Comparison of ENCODE assay signal across 31 mouse cellular contexts in the genomic region with DNA sequence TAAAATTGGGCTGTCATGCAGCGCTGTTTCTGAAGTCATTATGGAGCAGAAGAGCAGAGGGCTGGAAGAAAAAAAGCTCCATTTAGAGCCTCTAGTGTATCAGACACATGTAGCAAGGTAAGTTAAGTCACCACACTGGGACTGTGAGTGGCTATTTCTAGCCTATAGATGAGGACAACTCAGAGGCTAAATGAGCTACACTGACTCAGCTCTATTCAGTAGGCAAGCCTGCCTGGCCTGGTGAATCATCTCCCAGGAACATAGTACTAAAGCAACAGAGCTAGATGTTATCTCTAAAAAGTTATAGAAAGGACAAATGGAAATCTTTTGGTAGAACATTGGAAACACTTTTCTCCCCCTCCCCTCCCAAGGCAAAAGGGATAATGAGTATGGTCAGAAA. TPM values are rescaled to one million over a fixed set of nuclear protein-coding genes. Genes with fewer than 3 reads are reported as not detected.
DNase-seq lines count a peak whose midpoint lies in the region; ATAC-seq and TF ChIP-seq lines count a peak whose summit lies in the region.
"Had no signal": no experiment of that assay in that cellular context is flagged by ENCODE, and none has a peak within 500 bp of the region (broad histone marks: within the 10 kb centered on the region; RNA-seq: fewer than 3 reads in every experiment).

No protein-coding gene starts in this region.

- no peaks in the 10 kb centered on the region for H3K9me3 ChIP-seq in stomach, postnatal 0 days (ENCODE audit: control insufficient read depth, low read length)
- H3K9me3 ChIP-seq: embryonic facial prominence, embryonic 10.5 days; embryonic facial prominence, embryonic 15.5 days; forebrain, embryonic 15.5 days; heart, embryonic 13.5 days; limb, embryonic 15.5 days; liver, embryonic 13.5 days; midbrain, embryonic 13.5 days; neural tube, embryonic 13.5 days had no signal

- no peak overlapping the region for H3K4me3 ChIP-seq in stomach, postnatal 0 days (ENCODE audit: low read depth, low read length)
- H3K4me3 ChIP-seq: embryonic facial prominence, embryonic 10.5 days; embryonic facial prominence, embryonic 15.5 days; forebrain, embryonic 15.5 days; gastrocnemius, adult 2 months; heart, adult 2 months; heart, embryonic 13.5 days; limb, embryonic 15.5 days; liver, embryonic 13.5 days; midbrain, embryonic 13.5 days; neural tube, embryonic 13.5 days had no signal

- no peak for ATAC-seq in stomach, postnatal 0 days (ENCODE audit: low FRiP score, low TSS enrichment)
- ATAC-seq: CD4-positive, CD25-positive, alpha-beta regulatory T cell, adult 4 months; forebrain, embryonic 15.5 days; lung, postnatal 0 days; midbrain, embryonic 13.5 days had no signal

- no peak for TF ChIP-seq EP300 in stomach, postnatal 0 days (optimal IDR thresholded peaks at IDR 0.05)

- 77% methylated on average over 1 of the region's 1 CpGs for WGBS in stomach, postnatal 0 days

- H3K27ac ChIP-seq in stomach, postnatal 0 days (replicated peaks) = no peak overlapping the region
- H3K27ac ChIP-seq: embryonic facial prominence, embryonic 10.5 days; embryonic facial prominence, embryonic 15.5 days; forebrain, embryonic 15.5 days; gastrocnemius, adult 2 months; heart, adult 2 months; heart, embryonic 13.5 days; hindbrain, embryonic 14.5 days; limb, embryonic 15.5 days; liver, embryonic 13.5 days; midbrain, embryonic 13.5 days; neural tube, embryonic 13.5 days had no signal

- no peak overlapping the region for H3K9ac ChIP-seq in stomach, postnatal 0 days (ENCODE audit: low read length)
- H3K9ac ChIP-seq: embryonic facial prominence, embryonic 15.5 days; forebrain, embryonic 15.5 days; heart, embryonic 13.5 days; hindbrain, embryonic 14.5 days; limb, embryonic 15.5 days; liver, embryonic 13.5 days; midbrain, embryonic 13.5 days; neural tube, embryonic 13.5 days had no signal

- no peaks in the 10 kb centered on the region for H3K4me1 ChIP-seq in stomach, postnatal 0 days (replicated peaks; ENCODE audit: control insufficient read depth, insufficient read depth)
- H3K4me1 ChIP-seq: embryonic facial prominence, embryonic 10.5 days; embryonic facial prominence, embryonic 15.5 days; forebrain, embryonic 15.5 days; heart, embryonic 13.5 days; limb, embryonic 15.5 days; liver, embryonic 13.5 days; midbrain, embryonic 13.5 days; neural tube, embryonic 13.5 days had no signal

- TF ChIP-seq CTCF in stomach, postnatal 0 days (IDR thresholded peaks at IDR 0.05; ENCODE audit: low read depth) = no peak

- DNase-seq in frontal cortex, adult 2 months (ENCODE audit: extremely low spot score in 1 of 2, low spot score in 1 of 2) = peak; percentile 24 to 63
- DNase-seq in frontal cortex, postnatal 25 days (ENCODE audit: low spot score in 2 of 2) = no peak
- DNase-seq in right cerebral cortex, adult 18-20 months = peak; percentile 52
- DNase-seq in right cerebral cortex, postnatal 14 days = no peak
- peak; percentile 86 for DNase-seq in brain, adult 2 months (ENCODE audit: low read depth, low spot score)
- peak; percentile 16 to 54 for DNase-seq in right cerebral cortex, postnatal 36 days (ENCODE audit: low spot score in 2 of 2)
- no peak for DNase-seq in stomach, postnatal 0 days (ENCODE audit: low spot score)
- no peak for DNase-seq in cerebellum, adult 8-10 months
- DNase-seq: adrenal gland, postnatal 25 days; cerebellum, adult 18-20 months; cerebellum, postnatal 14 days; gastrocnemius, adult 2 months; gastrocnemius, postnatal 36 days; heart, adult 2 months; heart, postnatal 10 days; kidney, adult 11 months; kidney, postnatal 14 days; liver, embryonic 13.5 days; lung, adult 18-20 months; lung, postnatal 4 days; thymus, postnatal 14 days had no signal

- no peak overlapping the region for H3K4me2 ChIP-seq in stomach, postnatal 0 days (replicated peaks; ENCODE audit: low read depth)
- H3K4me2 ChIP-seq: embryonic facial prominence, embryonic 15.5 days; forebrain, embryonic 15.5 days; heart, embryonic 13.5 days; hindbrain, embryonic 14.5 days; limb, embryonic 15.5 days; liver, embryonic 13.5 days; midbrain, embryonic 13.5 days; neural tube, embryonic 13.5 days had no signal

- H3K27me3 ChIP-seq in stomach, postnatal 0 days (ENCODE audit: control insufficient read depth, insufficient read depth, low read length) = no peaks in the 10 kb centered on the region
- H3K27me3 ChIP-seq: embryonic facial prominence, embryonic 15.5 days; forebrain, embryonic 15.5 days; heart, embryonic 13.5 days; limb, embryonic 15.5 days; liver, embryonic 13.5 days; midbrain, embryonic 13.5 days; neural tube, embryonic 13.5 days had no signal

- no peaks in the 10 kb centered on the region for H3K36me3 ChIP-seq in stomach, postnatal 0 days (ENCODE audit: control insufficient read depth, insufficient read depth, low read length)
- H3K36me3 ChIP-seq: embryonic facial prominence, embryonic 10.5 days; embryonic facial prominence, embryonic 15.5 days; forebrain, embryonic 15.5 days; heart, embryonic 13.5 days; limb, embryonic 15.5 days; liver, embryonic 13.5 days; midbrain, embryonic 13.5 days had no signal

RNA-seq across cellular contexts. Expression of a gene that starts 28.6 kb away (rescaled TPM):
- 17.5 and 19.3 TPM in 2 replicates for polyA plus RNA-seq in frontal cortex, adult 2 months (2012; rRNA removed)
- 8.7 and 8.9 TPM in 2 replicates for polyA plus RNA-seq in stomach, postnatal 0 days (2015; fragmentation: Nextera tagmentation; extraction: Ambion mirVana)

Comparison
In these comparisons a context has a peak if more than half of its experiments do, and no peak if none do; other contexts are left out.
1. DNase-seq: peak in frontal cortex, adult 2 months (2 of 2), right cerebral cortex, adult 18-20 months (single experiment), brain, adult 2 months (single experiment) and right cerebral cortex, postnatal 36 days (2 of 2); none in frontal cortex, postnatal 25 days (0 of 2), right cerebral cortex, postnatal 14 days (single experiment), stomach, postnatal 0 days (single experiment) and cerebellum, adult 8-10 months (single experiment).